Mouse (Mus musculus) layer of hippocampus, postnatal 36 days (tissue): ENCODE data around the gene Gm10310. TPM values are rescaled to one million over a fixed set of nuclear protein-coding genes. Genes with fewer than 3 reads are reported as not detected.
"Not testable (repeated sequence)": the region's sequence is repeated elsewhere in the genome, so short reads cannot be mapped to it uniquely, and the experiment has no call there.

Experiments
- DNase-seq, 2 experiments: peaks; one replicate each; pipeline ENCODE4 v3.0.0; 2022
- total RNA-seq, 2 experiments: library from RNA; stranded (reverse); gene quantifications; 2 replicates each; pipeline ENCODE4 v1.2.3; 2021

The Gm10310 gene
- not detected for total RNA-seq

- not testable (repeated sequence) for DNase-seq
These were observed at the start of gene Gm10310 for GRCm38 (mm10) chr10:129984962-129985361. Gene Gm10310 (minus strand): TSS chr10:129985062.

- no peak for DNase-seq
These were observed 45.2 kb upstream of the Gm10310 start, which contains the start of gene Olfr821 for GRCm38 (mm10) chr10:130030048-130030447. Gene Olfr821 (plus strand): TSS chr10:130030348.

- DNase-seq, result no peak
These were observed 27.5 kb upstream of the Gm10310 start, which contains the start of gene Olfr820 for GRCm38 (mm10) chr10:130012321-130012720. Gene Olfr820 (plus strand): TSS chr10:130012621.

- not testable (repeated sequence) for DNase-seq
These were observed 20.5 kb upstream of the Gm10310 start for GRCm38 (mm10) chr10:130005366-130005765.

- not testable (repeated sequence) for DNase-seq
These were observed 19.2 kb upstream of the Gm10310 start for GRCm38 (mm10) chr10:130004104-130004503.

DNA sequence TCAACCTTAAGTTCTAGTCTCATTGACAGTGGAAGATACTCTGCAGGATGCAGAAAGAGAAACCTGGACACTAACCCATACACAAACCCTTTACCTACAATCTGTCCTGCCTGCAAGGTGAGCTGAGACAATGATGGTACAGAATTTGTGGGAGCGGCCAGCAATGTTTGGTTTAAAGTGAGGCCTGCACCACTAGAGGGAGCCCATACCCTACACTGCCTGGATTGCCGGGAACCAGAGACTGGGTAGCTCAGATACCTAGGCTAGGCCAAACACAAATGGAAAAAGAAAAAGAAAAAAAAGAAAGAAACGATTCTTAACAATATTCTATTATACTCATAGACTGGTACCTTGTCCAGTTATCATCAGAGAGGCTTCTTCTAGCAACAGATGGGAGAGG, 3.0 kb downstream of the Gm10310 start:
- DNase-seq, result not testable (repeated sequence)

DNA sequence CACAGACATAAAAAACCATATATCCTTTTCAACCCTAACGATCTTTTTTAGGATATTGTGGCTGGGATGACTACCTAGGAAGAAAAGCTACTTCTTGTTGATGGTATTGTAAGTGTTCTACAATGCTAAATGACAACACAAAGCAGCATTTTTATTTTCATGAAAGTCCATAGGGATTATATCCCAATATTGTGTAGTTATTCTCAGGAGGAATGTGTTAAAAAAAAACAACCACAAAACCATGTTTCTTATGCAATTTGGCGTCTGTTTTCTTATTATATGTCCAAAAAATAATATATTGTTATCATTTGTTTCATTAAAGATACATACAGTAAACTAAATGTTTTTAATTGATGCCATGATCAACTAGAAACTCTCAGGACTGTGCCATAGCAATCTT, 8.8 kb downstream of the Gm10310 start, which contains the start of gene Olfr247:
Gene Olfr247, minus strand, starts transcription at position 101 of the 400 bp plus-strand sequence.
- DNase-seq, result not testable (repeated sequence)

DNA sequence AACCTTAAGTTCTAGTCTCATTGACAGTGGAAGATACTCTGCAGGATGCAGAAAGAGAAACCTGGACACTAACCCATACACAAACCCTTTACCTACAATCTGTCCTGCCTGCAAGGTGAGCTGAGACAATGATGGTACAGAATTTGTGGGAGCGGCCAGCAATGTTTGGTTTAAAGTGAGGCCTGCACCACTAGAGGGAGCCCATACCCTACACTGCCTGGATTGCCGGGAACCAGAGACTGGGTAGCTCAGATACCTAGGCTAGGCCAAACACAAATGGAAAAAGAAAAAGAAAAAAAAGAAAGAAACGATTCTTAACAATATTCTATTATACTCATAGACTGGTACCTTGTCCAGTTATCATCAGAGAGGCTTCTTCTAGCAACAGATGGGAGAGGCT, 11.9 kb downstream of the Gm10310 start:
- not testable (repeated sequence) for DNase-seq

- DNase-seq, result not testable (repeated sequence)
These were observed 17.7 kb downstream of the Gm10310 start, which contains the start of gene Olfr819 for GRCm38 (mm10) chr10:129967166-129967565. Gene Olfr819 (minus strand): TSS chr10:129967266.

DNA sequence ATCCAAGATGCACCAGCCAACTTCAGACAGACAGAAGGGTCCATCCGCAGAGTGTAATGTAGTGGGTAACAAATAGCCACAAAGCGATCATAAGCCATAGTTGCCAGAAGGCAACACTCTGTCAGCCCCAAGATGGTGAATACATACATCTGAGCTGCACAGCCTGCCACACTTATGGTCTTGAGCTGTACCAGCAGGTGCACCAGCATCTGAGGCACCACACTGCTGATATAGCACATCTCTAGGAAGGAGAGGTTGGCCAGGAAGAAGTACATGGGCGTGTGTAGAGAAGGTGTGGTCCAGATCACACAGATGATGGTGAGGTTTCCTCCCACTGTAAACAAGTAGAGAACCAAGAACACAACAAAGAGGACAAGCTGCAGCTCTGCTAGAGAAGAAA, 18.6 kb downstream of the Gm10310 start:
- DNase-seq, result not testable (repeated sequence)

- DNase-seq, result no peak
These were observed 35.9 kb downstream of the Gm10310 start, which contains the start of gene Olfr818 for GRCm38 (mm10) chr10:129949000-129949399. Gene Olfr818 (minus strand): TSS chr10:129949100.

Other genes with a start within 250 kb of the Gm10310 start
- gene Olfr806, start 243.1 kb downstream of the Gm10310 start, total RNA-seq, result not detected
- gene Olfr807, start 227.3 kb downstream of the Gm10310 start, total RNA-seq, result not detected
- gene Olfr808, start 219.6 kb downstream of the Gm10310 start, total RNA-seq, result not detected
- not detected for gene Olfr809, start 210.4 kb downstream of the Gm10310 start, total RNA-seq
- gene Olfr810, start 190.1 kb downstream of the Gm10310 start, total RNA-seq, result not detected
- gene Olfr811, start 180.7 kb downstream of the Gm10310 start, total RNA-seq, result not detected
- not detected for gene Olfr812, start 139.0 kb downstream of the Gm10310 start, total RNA-seq
- not detected for gene Olfr813, start 129.7 kb downstream of the Gm10310 start, total RNA-seq
- gene Olfr814, start 105.2 kb downstream of the Gm10310 start, total RNA-seq, result not detected
- not detected for gene Olfr815, start 79.2 kb downstream of the Gm10310 start, total RNA-seq
- gene Olfr816, start 69.5 kb downstream of the Gm10310 start, total RNA-seq, result not detected
- not detected for gene Olfr818, start 36.0 kb downstream of the Gm10310 start, total RNA-seq
- not detected for gene Olfr819, start 17.8 kb downstream of the Gm10310 start, total RNA-seq
- not detected for gene Olfr247, start 8.9 kb downstream of the Gm10310 start, total RNA-seq
- not detected for gene Olfr820, start 27.6 kb upstream of the Gm10310 start, total RNA-seq
- not detected for gene Olfr821, start 45.3 kb upstream of the Gm10310 start, total RNA-seq
- gene Olfr822, start 86.1 kb upstream of the Gm10310 start, total RNA-seq, result not detected
- not detected for gene Olfr823, start 130.3 kb upstream of the Gm10310 start, total RNA-seq
- not detected for gene Olfr824, start 144.9 kb upstream of the Gm10310 start, total RNA-seq
- not detected for gene Olfr825, start 181.7 kb upstream of the Gm10310 start, total RNA-seq
- not detected for gene Olfr826, start 199.1 kb upstream of the Gm10310 start, total RNA-seq
- not detected for gene Olfr827, start 229.3 kb upstream of the Gm10310 start, total RNA-seq